Mouse (Mus musculus): ENCODE measurements around the gene Tmem230. TPM values are rescaled to one million over a fixed set of nuclear protein-coding genes. Genes with fewer than 3 reads are reported as not detected.

Tmem230 gene
- polyA plus RNA-seq, 1 experiment from 2014 or later = 39.6 TPM

DNA sequence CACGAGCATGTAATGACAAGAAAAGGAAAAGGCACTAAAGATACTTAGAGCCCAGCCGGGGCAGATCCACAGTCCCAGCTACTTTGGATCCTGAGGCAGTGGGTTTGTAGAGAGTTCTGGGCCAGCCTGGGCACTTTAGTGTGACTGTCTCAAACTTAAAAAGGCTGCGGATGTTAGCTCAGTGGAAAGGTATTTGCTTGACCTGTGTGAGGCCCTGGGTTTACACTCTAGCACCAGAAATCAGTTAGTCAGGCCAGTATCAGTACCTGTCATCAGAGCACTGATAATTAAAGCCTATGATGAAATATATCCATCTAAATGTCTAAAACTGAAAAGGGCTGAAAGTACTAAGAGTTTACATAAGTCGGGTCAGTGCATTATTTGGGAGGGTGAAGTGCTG is 28.6 kb upstream of the Tmem230 start:
- WGBS = 52% methylated on average over 4 of the region's 4 CpGs

DNA sequence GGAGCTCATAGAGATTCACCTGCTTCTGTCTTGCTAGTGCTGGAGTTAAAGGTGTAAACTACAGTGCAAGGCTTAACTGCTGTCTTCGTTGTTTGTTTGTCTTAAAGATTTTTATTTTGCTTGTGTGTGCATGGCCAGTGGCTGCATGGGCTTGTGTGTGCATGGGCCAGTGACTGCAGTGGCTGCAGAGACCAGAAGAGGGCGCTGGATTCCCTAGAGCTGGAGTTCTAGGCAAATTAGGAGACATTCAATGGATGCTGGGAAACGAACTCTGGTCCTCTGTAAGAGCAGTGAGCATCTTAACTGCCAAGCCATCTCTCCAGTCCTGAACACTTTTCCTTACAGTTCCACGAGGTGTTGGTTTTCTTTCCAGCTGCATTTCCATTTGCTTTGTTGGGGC is 27.9 kb upstream of the Tmem230 start:
- Histone ChIP-seq H3K4me2 (replicated peaks; ENCODE audit: low read depth, low read length) (no peak overlapping the region), H3K9ac (replicated peaks; ENCODE audit: low read depth) (no peak overlapping the region), H3K4me3 (ENCODE audit: low read depth, low read length) (no peak overlapping the region), H3K36me3 (ENCODE audit: insufficient read depth, low read length) (peaks cover 3% of the 10 kb centered on the region; the same call in 1 of the 2 replicates), H3K27ac (ENCODE audit: low read length) (no peak overlapping the region), H3K9me3 (ENCODE audit: low read length) (no peaks in the 10 kb centered on the region), H3K27me3 (replicated peaks; ENCODE audit: insufficient read depth, low read length) (no peaks in the 10 kb centered on the region), H3K4me1 (ENCODE audit: insufficient read depth, low read depth, low read length) (peaks cover 4% of the 10 kb centered on the region)
- TF ChIP-seq EP300 (IDR thresholded peaks at IDR 0.05) (no peak), CTCF (IDR thresholded peaks at IDR 0.05) (peak; percentile 40; the same call in 1 of the 2 replicates)
- 76% methylated on average over 4 of the region's 4 CpGs for WGBS
- DNase-seq (ENCODE audit: low spot score) (no peak), ATAC-seq (no peak)

More for the DNA sequence above, 28.6 kb upstream of the Tmem230 start:
- TF ChIP-seq EP300 (IDR thresholded peaks at IDR 0.05) (no peak), CTCF (IDR thresholded peaks at IDR 0.05) (no peak)
- peaks cover 3% of the 10 kb centered on the region; the same call in 1 of the 2 replicates for H3K36me3 ChIP-seq (ENCODE audit: insufficient read depth, low read length)
- H3K27me3 ChIP-seq (replicated peaks; ENCODE audit: insufficient read depth, low read length) = no peaks in the 10 kb centered on the region
- H3K9me3 ChIP-seq (ENCODE audit: low read length) = no peaks in the 10 kb centered on the region
- H3K4me2 ChIP-seq (replicated peaks; ENCODE audit: low read depth, low read length) = no peak overlapping the region
- ATAC-seq = no peak
- no peak overlapping the region for H3K27ac ChIP-seq (ENCODE audit: low read length)
- DNase-seq (ENCODE audit: low spot score) = no peak
- no peak overlapping the region for H3K9ac ChIP-seq (replicated peaks; ENCODE audit: low read depth)
- H3K4me1 ChIP-seq (ENCODE audit: insufficient read depth, low read depth, low read length) = peaks cover 7% of the 10 kb centered on the region
- no peak overlapping the region for H3K4me3 ChIP-seq (ENCODE audit: low read depth, low read length)

DNA sequence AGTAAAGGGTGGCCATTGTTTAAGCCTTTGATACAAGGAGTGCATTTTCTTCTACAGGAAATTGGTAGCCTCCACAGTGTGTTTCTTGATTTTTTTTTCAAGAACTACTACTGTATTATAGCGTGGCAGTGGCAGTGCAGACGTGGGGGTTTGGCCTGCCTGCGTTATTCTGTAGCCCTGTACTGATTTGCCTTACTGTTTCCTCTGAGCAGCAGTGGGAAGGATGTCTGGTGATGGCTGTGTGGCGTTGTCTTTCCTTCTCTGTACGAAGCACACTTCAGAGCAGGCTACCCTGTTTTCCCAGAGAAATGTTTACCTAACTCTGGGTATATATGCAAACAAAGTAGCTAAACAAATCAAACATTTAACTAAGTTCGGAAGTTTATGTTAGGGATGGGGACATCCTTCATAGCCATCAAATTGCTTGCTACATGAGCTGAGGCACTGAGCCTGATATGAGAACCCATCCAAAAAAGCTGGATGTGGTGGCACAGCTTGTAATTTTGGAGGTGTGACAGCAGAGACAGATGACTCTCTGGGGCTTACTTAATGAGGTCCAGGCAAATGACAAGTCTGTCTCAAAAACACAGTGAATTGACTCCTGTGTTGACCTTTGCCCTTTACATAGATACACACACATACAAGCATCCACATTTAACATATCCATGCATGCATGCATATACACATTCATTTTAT is 25.2 kb upstream of the Tmem230 start:
- Histone ChIP-seq H3K4me2 (replicated peaks; ENCODE audit: low read depth, low read length) (no peak overlapping the region), H3K36me3 (ENCODE audit: insufficient read depth, low read length) (no peaks in the 10 kb centered on the region), H3K27ac (ENCODE audit: low read length) (peak overlapping the region; percentile 27; the same call in 1 of the 2 replicates), H3K4me3 (ENCODE audit: low read depth, low read length) (no peak overlapping the region), H3K27me3 (replicated peaks; ENCODE audit: insufficient read depth, low read length) (no peaks in the 10 kb centered on the region), H3K4me1 (ENCODE audit: insufficient read depth, low read depth, low read length) (peaks cover 4% of the 10 kb centered on the region), H3K9me3 (ENCODE audit: low read length) (no peaks in the 10 kb centered on the region), H3K9ac (replicated peaks; ENCODE audit: low read depth) (no peak overlapping the region)
- peak; percentile 22; the same call in 1 of the 2 replicates for ATAC-seq
- 36% methylated on average over 6 of the region's 6 CpGs for WGBS
- DNase-seq (ENCODE audit: low spot score) = no peak
- no peak for TF ChIP-seq CTCF (IDR thresholded peaks at IDR 0.05)
- TF ChIP-seq EP300 (IDR thresholded peaks at IDR 0.05) = no peak; the same call in 1 of the 2 replicates

DNA sequence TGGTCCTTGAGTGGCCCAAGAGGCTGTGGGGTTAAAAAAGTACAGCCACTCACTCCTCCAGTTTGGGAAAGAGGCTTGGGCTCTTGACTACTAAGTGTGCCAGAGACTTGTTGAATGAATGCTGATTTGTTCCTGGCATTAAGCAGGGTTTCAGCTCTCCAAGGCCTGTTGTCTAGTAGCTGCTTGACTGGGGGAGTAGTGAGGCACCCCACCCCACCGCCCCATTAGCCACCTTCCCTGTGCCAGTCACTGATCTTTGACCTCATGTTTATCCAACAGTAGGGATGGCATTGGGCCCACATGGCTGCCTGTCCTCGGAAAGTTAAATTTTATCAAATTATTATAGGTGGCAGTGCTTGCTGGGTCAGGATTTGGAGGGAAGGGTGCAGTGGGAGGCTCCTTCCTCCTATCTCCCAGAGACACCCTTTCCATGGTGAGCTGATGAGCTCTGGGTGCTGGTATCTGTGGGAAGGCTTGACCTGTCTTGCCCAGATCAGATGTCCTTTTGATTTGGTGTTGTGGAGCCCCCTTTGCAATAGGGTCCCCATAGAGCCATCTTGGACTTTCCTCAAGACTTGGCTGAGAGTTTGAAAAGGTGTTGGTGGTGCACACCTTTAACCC is 22.8 kb upstream of the Tmem230 start:
- Histone ChIP-seq H3K4me1 (ENCODE audit: insufficient read depth, low read depth, low read length) (peaks cover 4% of the 10 kb centered on the region), H3K4me3 (ENCODE audit: low read depth, low read length) (no peak overlapping the region), H3K9ac (replicated peaks; ENCODE audit: low read depth) (no peak overlapping the region), H3K27ac (ENCODE audit: low read length) (peak overlapping the region; percentile 64), H3K9me3 (ENCODE audit: low read length) (no peaks in the 10 kb centered on the region), H3K4me2 (replicated peaks; ENCODE audit: low read depth, low read length) (no peak overlapping the region), H3K27me3 (replicated peaks; ENCODE audit: insufficient read depth, low read length) (no peaks in the 10 kb centered on the region), H3K36me3 (ENCODE audit: insufficient read depth, low read length) (no peaks in the 10 kb centered on the region)
- DNase-seq (ENCODE audit: low spot score) = peak; percentile 58
- ATAC-seq = peak; percentile 49
- TF ChIP-seq CTCF (IDR thresholded peaks at IDR 0.05) (no peak), EP300 (IDR thresholded peaks at IDR 0.05) (no peak)
- WGBS = 42% methylated on average over 2 of the region's 2 CpGs

DNA sequence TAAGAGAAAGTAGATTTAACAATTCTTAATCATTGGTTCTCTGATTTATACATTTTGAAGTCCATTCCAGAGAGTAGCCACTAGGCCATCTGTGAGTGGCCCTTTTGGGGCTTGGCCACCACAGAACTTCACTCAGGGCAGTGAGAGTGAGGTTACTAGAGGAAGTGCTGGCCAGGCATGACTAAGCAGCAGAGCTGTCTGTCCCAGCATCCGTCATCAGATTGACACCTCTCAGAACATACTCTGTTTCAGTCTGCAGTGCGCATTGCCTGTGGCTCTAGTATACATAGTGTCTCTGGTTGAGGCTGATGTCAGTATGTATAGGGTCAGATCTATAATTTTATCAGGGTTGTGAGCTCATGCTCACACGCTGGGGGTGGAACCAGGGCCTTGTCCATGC is 21.6 kb upstream of the Tmem230 start:
- H3K9me3 ChIP-seq (ENCODE audit: low read length) = no peaks in the 10 kb centered on the region
- H3K36me3 ChIP-seq (ENCODE audit: insufficient read depth, low read length) = no peaks in the 10 kb centered on the region
- H3K27me3 ChIP-seq (replicated peaks; ENCODE audit: insufficient read depth, low read length) = no peaks in the 10 kb centered on the region
- peaks cover 4% of the 10 kb centered on the region for H3K4me1 ChIP-seq (ENCODE audit: insufficient read depth, low read depth, low read length)
- TF ChIP-seq CTCF (IDR thresholded peaks at IDR 0.05) = no peak
- TF ChIP-seq EP300 (IDR thresholded peaks at IDR 0.05) = no peak
- no peak overlapping the region for H3K4me3 ChIP-seq (ENCODE audit: low read depth, low read length)
- no peak overlapping the region for H3K9ac ChIP-seq (replicated peaks; ENCODE audit: low read depth)
- H3K27ac ChIP-seq (ENCODE audit: low read length) = no peak overlapping the region
- 73% methylated on average over 3 of the region's 3 CpGs for WGBS
- no peak overlapping the region for H3K4me2 ChIP-seq (replicated peaks; ENCODE audit: low read depth, low read length)
- DNase-seq (ENCODE audit: low spot score) (peak; percentile 53), ATAC-seq (peak; percentile 34; the same call in 1 of the 2 replicates)

DNA sequence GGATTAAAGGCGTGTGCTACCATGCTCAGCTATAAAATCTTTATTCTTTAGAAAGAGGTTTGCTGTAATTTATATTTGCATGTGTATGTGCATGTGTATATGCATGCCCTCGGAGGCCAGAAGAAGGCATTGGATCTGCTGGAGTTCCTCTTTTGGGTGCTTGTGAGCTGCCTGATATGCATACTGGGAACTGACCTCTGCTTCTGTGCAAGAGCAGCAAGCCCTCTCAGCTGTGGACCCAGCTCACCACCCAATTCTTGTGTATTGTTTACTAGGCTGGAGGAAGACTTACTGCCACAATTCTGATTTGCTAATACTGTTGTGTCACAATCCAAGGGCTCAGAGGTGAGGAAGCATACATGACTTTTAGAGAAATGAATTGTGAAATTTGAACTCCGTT is 18.5 kb upstream of the Tmem230 start:
- H3K9ac ChIP-seq (replicated peaks; ENCODE audit: low read depth) = no peak overlapping the region
- 77% methylated on average over 3 of the region's 3 CpGs for WGBS
- DNase-seq (ENCODE audit: low spot score) (peak; percentile 87), ATAC-seq (no peak)
- H3K9me3 ChIP-seq (ENCODE audit: low read length) = no peaks in the 10 kb centered on the region
- no peak overlapping the region for H3K4me3 ChIP-seq (ENCODE audit: low read depth, low read length)
- H3K4me1 ChIP-seq (ENCODE audit: insufficient read depth, low read depth, low read length) = no peaks in the 10 kb centered on the region; the same call in 1 of the 2 replicates
- no peak overlapping the region for H3K27ac ChIP-seq (ENCODE audit: low read length)
- H3K4me2 ChIP-seq (replicated peaks; ENCODE audit: low read depth, low read length) = no peak overlapping the region
- TF ChIP-seq CTCF (IDR thresholded peaks at IDR 0.05) = no peak
- TF ChIP-seq EP300 (IDR thresholded peaks at IDR 0.05) = no peak
- no peaks in the 10 kb centered on the region for H3K36me3 ChIP-seq (ENCODE audit: insufficient read depth, low read length)
- H3K27me3 ChIP-seq (replicated peaks; ENCODE audit: insufficient read depth, low read length) = no peaks in the 10 kb centered on the region
